25 mouse cellular contexts compared by ENCODE assay signal in genomic region chr13:70827507-70827906, GRCm38 (mm10). TPM values are rescaled to one million over a fixed set of nuclear protein-coding genes. Genes with fewer than 3 reads are reported as not detected.
DNase-seq lines count a peak whose midpoint lies in the region; ATAC-seq and TF ChIP-seq lines count a peak whose summit lies in the region.
"Had no signal": no experiment of that assay in that cellular context is flagged by ENCODE, and none has a peak within 500 bp of the region (broad histone marks: within the 10 kb centered on the region; RNA-seq: fewer than 3 reads in every experiment).

No protein-coding gene starts in this region.

- no peaks in the 10 kb centered on the region for H3K9me3 ChIP-seq in limb, embryonic 10.5 days (replicated peaks)
- no peaks in the 10 kb centered on the region for H3K9me3 ChIP-seq in limb, embryonic 14.5 days (ENCODE audit: control insufficient read depth, low read length)
- H3K9me3 ChIP-seq: forebrain, embryonic 13.5 days; hindbrain, embryonic 12.5 days; hindbrain, embryonic 15.5 days had no signal

- WGBS in limb, embryonic 10.5 days = 69% methylated on average over 4 of the region's 4 CpGs
- WGBS in limb, embryonic 14.5 days = 35% methylated on average over 4 of the region's 4 CpGs

- H3K27me3 ChIP-seq in testis, adult 2 months (ENCODE audit: control insufficient read depth, insufficient read depth, low read length) = no peaks in the 10 kb centered on the region
- no peaks in the 10 kb centered on the region for H3K27me3 ChIP-seq in limb, embryonic 10.5 days (ENCODE audit: low read depth, poor library complexity, severe bottlenecking)
- no peaks in the 10 kb centered on the region for H3K27me3 ChIP-seq in limb, embryonic 14.5 days (ENCODE audit: control insufficient read depth, insufficient read depth, low read length)
- H3K27me3 ChIP-seq: forebrain, embryonic 13.5 days; hindbrain, embryonic 12.5 days; hindbrain, embryonic 15.5 days had no signal

- TF ChIP-seq POLR2A in testis, adult 2 months (IDR thresholded peaks at IDR 0.05; ENCODE audit: control insufficient read depth, low read depth, low read length) = no peak
- no peak for TF ChIP-seq POLR2A in limb, embryonic 14.5 days (IDR thresholded peaks at IDR 0.05; ENCODE audit: borderline replicate concordance, extremely low read depth, insufficient read depth, insufficient read length)

- TF ChIP-seq CTCF in testis, adult 2 months (IDR thresholded peaks at IDR 0.05; ENCODE audit: control insufficient read depth, insufficient read depth, insufficient replicate concordance, low read depth, low read length) = no peak

- H3K27ac ChIP-seq in testis, adult 2 months (ENCODE audit: control insufficient read depth, insufficient read depth, low read depth, low read length) = peak overlapping the region; percentile 82
- no peak overlapping the region for H3K27ac ChIP-seq in limb, embryonic 10.5 days
- no peak overlapping the region for H3K27ac ChIP-seq in limb, embryonic 14.5 days (replicated peaks; ENCODE audit: low read depth, low read length)
- H3K27ac ChIP-seq: forebrain, embryonic 13.5 days; hindbrain, embryonic 12.5 days; hindbrain, embryonic 15.5 days had no signal

- no peak overlapping the region for H3K9ac ChIP-seq in limb, embryonic 14.5 days (ENCODE audit: low read depth, low read length, severe bottlenecking)
- H3K9ac ChIP-seq: forebrain, embryonic 13.5 days; hindbrain, embryonic 12.5 days; hindbrain, embryonic 15.5 days had no signal

- H3K4me2 ChIP-seq in limb, embryonic 14.5 days (replicated peaks; ENCODE audit: low read depth, low read length, severe bottlenecking) = no peak overlapping the region
- H3K4me2 ChIP-seq: forebrain, embryonic 13.5 days; heart, embryonic 11.5 days; hindbrain, embryonic 12.5 days; hindbrain, embryonic 15.5 days had no signal

- H3K4me3 ChIP-seq in testis, adult 2 months (ENCODE audit: control insufficient read depth, low read depth, low read length) = peak overlapping the region; percentile 91
- no peak overlapping the region for H3K4me3 ChIP-seq in limb, embryonic 10.5 days
- H3K4me3 ChIP-seq in limb, embryonic 14.5 days (replicated peaks; ENCODE audit: low read length) = no peak overlapping the region
- H3K4me3 ChIP-seq: erythroblast, embryonic 14.5 days; forebrain, embryonic 13.5 days; hindbrain, embryonic 12.5 days; hindbrain, embryonic 15.5 days had no signal

- no peaks in the 10 kb centered on the region for H3K36me3 ChIP-seq in testis, adult 2 months (ENCODE audit: control insufficient read depth, insufficient read depth, low read length)
- H3K36me3 ChIP-seq in limb, embryonic 10.5 days = no peaks in the 10 kb centered on the region
- H3K36me3 ChIP-seq in limb, embryonic 14.5 days (ENCODE audit: control insufficient read depth, insufficient read depth, low read length) = no peaks in the 10 kb centered on the region
- H3K36me3 ChIP-seq: hindbrain, embryonic 12.5 days; hindbrain, embryonic 15.5 days had no signal

- no peak for DNase-seq in testis, postnatal 14 days (ENCODE audit: low spot score)
- DNase-seq in limb, embryonic 10.5 days (ENCODE audit: low spot score) = peak; percentile 12
- no peak for DNase-seq in limb, embryonic 14.5 days (ENCODE audit: low spot score)
- DNase-seq in kidney, postnatal 36 days = no peak
- no peak for DNase-seq in thymus, postnatal 25 days
- DNase-seq: adrenal gland, adult 8-10 months; adrenal gland, postnatal 25 days; cerebellum, adult 11-12 months; cerebellum, adult 8-10 months; cerebellum, postnatal 10 days; cerebellum, postnatal 36 days; embryo, embryonic 11 days; gastrocnemius, postnatal 10 days; gastrocnemius, postnatal 36 days; heart, adult 11 months had no signal

- H3K4me1 ChIP-seq in testis, adult 2 months (ENCODE audit: control insufficient read depth, insufficient read depth, low read length) = peaks cover 5% of the 10 kb centered on the region
- H3K4me1 ChIP-seq in limb, embryonic 10.5 days = no peaks in the 10 kb centered on the region
- peaks cover 9% of the 10 kb centered on the region; the same call in 1 of the 2 replicates for H3K4me1 ChIP-seq in limb, embryonic 14.5 days (ENCODE audit: control insufficient read depth, insufficient read depth, low read length)
- H3K4me1 ChIP-seq: forebrain, embryonic 13.5 days; hindbrain, embryonic 12.5 days; hindbrain, embryonic 15.5 days had no signal

- ATAC-seq in limb, embryonic 14.5 days (ENCODE audit: low FRiP score, low read depth) = peak; percentile 52
- ATAC-seq: activated CD4-positive, CD25-positive, alpha-beta regulatory T cell, adult 4 months; forebrain, embryonic 13.5 days; forebrain, embryonic 16.5 days had no signal

RNA-seq across cellular contexts. Expression of gene Adamts16, which starts 14.1 kb away (rescaled TPM):
- 0.14 and 0.25 TPM in 2 replicates for polyA plus RNA-seq in testis, adult 2 months (2012; rRNA removed)
- polyA plus RNA-seq in limb, embryonic 10.5 days (2016; fragmentation: Nextera tagmentation; extraction: Ambion mirVana) = 1.5 and 1.9 TPM in 2 replicates
- 4.7 and 5.2 TPM in 2 replicates for polyA plus RNA-seq in limb, embryonic 14.5 days (2012; rRNA removed)
- 1.8 and 3.1 TPM in 2 replicates for polyA plus RNA-seq in limb, embryonic 14.5 days (2014; fragmentation: Nextera tagmentation; extraction: Ambion mirVana)
- polyA plus RNA-seq: C2C12; CD4-positive, CD25-positive, alpha-beta regulatory T cell, adult 4 months; erythroblast, embryonic 14.5 days had no signal
